Mouse (Mus musculus): ENCODE data around the gene Slc9a7.

DNA sequence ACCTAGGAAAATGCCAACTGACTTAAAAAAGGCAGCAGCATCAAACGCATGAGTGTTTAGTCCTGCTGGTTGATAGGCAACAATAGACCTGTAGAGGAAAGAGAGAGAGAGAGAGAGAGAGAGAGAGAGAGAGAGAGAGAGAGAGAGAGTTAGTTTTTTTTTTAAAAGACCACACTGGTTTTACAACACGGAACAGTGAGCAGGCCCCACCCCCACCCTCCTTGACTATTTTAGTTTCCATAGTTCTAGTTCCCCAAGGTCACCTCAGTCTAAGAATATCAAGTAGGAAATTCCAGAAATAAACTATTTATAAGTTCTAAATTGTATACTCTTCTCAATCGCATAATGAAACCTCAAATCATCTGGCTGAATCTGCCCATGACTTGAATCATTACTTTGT is 126.6 kb downstream of the Slc9a7 start:
- TF ChIP-seq CTCF (IDR thresholded peaks at IDR 0.05) (no peak), POLR2A (IDR thresholded peaks at IDR 0.05; ENCODE audit: insufficient read depth, low read depth, low read length) (no peak)

Measured in heart, adult 2 months (tissue).